Mouse (Mus musculus): Measurements from ENCODE around the gene Slc10a7.

GRCm38 (mm10) chr8:78543621-78544020 is 34.5 kb downstream of the Slc10a7 start:
- no peak for TF ChIP-seq CTCF (IDR thresholded peaks at IDR 0.05 in 2 of 3, conservative IDR thresholded peaks at IDR 0.05 in 1 of 3; ENCODE audit: control insufficient read depth in 1 of 3, insufficient read depth in 1 of 3, low read depth in 2 of 3, low read length in 3 of 3, poor library complexity in 1 of 3, severe bottlenecking in 1 of 3)
- TF ChIP-seq EP300 (IDR thresholded peaks at IDR 0.05; ENCODE audit: low read depth in 1 of 2, low read length in 2 of 2) = no peak
- TF ChIP-seq POLR2AphosphoS5 (IDR thresholded peaks at IDR 0.05; ENCODE audit: borderline replicate concordance, low read depth, low read length) = no peak
- TF ChIP-seq BHLHE40 (IDR thresholded peaks at IDR 0.05; ENCODE audit: borderline replicate concordance, low read depth, low read length) = no peak
- TF ChIP-seq ZKSCAN1 (IDR thresholded peaks at IDR 0.05; ENCODE audit: low read depth, low read length) = no peak
- TF ChIP-seq GATA1 (IDR thresholded peaks at IDR 0.05; ENCODE audit: low read depth, low read length) = no peak
- no peak for TF ChIP-seq SIN3A (IDR thresholded peaks at IDR 0.05; ENCODE audit: low read length)
- TF ChIP-seq POLR2A (IDR thresholded peaks at IDR 0.05; ENCODE audit: control insufficient read depth in 1 of 2, insufficient read depth in 1 of 2, low read depth in 1 of 2, low read length in 2 of 2, poor library complexity in 1 of 2) = no peak
- TF ChIP-seq USF1 (IDR thresholded peaks at IDR 0.05; ENCODE audit: low read depth, low read length) = no peak
- no peak for TF ChIP-seq RCOR1 (IDR thresholded peaks at IDR 0.05; ENCODE audit: low read depth, low read length)
- TF ChIP-seq E2F4 (IDR thresholded peaks at IDR 0.05; ENCODE audit: borderline replicate concordance, low read depth, low read length) = no peak
- TF ChIP-seq MAX (IDR thresholded peaks at IDR 0.05; ENCODE audit: low read length) = no peak
- TF ChIP-seq TAL1 (IDR thresholded peaks at IDR 0.05; ENCODE audit: low read length) = no peak
- TF ChIP-seq KAT2A (conservative IDR thresholded peaks at IDR 0.05; ENCODE audit: low read depth, low read length) = no peak

Measured in MEL (cell line).